12 mouse cellular contexts compared by ENCODE assay signal in genomic region chr8:123244382-123244781, GRCm38 (mm10).
"Had no signal": no experiment of that assay in that cellular context is flagged by ENCODE, and none has a peak within 500 bp of the region (broad histone marks: within the 10 kb centered on the region; RNA-seq: fewer than 3 reads in every experiment).

No protein-coding gene starts in this region.

- H3K4me2 ChIP-seq: hindbrain, embryonic 14.5 days; intestine, embryonic 15.5 days; neural tube, embryonic 13.5 days; stomach, embryonic 15.5 days had no signal

- H3K9me3 ChIP-seq: intestine, embryonic 15.5 days; limb, embryonic 10.5 days; midbrain, embryonic 10.5 days; neural tube, embryonic 13.5 days; stomach, embryonic 15.5 days had no signal

- DNase-seq: lung, adult 18-20 months; retina, postnatal 1 day; thymus, adult 2 months; thymus, postnatal 25 days had no signal

- H3K27ac ChIP-seq: hindbrain, embryonic 14.5 days; intestine, embryonic 15.5 days; left cerebral cortex, adult 2 months; limb, embryonic 10.5 days; midbrain, embryonic 10.5 days; neural tube, embryonic 13.5 days; stomach, embryonic 15.5 days had no signal

- H3K9ac ChIP-seq: hindbrain, embryonic 14.5 days; intestine, embryonic 15.5 days; neural tube, embryonic 13.5 days; stomach, embryonic 15.5 days had no signal

- ATAC-seq: intestine, embryonic 15.5 days; midbrain, embryonic 16.5 days had no signal

- H3K4me3 ChIP-seq: intestine, embryonic 15.5 days; left cerebral cortex, adult 2 months; limb, embryonic 10.5 days; midbrain, embryonic 10.5 days; neural tube, embryonic 13.5 days; stomach, embryonic 15.5 days had no signal

- H3K4me1 ChIP-seq: intestine, embryonic 15.5 days; limb, embryonic 10.5 days; midbrain, embryonic 10.5 days; neural tube, embryonic 13.5 days; stomach, embryonic 15.5 days had no signal

- H3K27me3 ChIP-seq: intestine, embryonic 15.5 days; neural tube, embryonic 13.5 days; stomach, embryonic 15.5 days had no signal
